12 mouse cellular contexts compared by ENCODE assay signal in genomic region chr5:93114515-93114914, GRCm38 (mm10). TPM values are rescaled to one million over a fixed set of nuclear protein-coding genes. Genes with fewer than 3 reads are reported as not detected.
A peak's percentile ranks its signal among the peaks of the same experiment; 100 is the strongest.
DNase-seq lines count a peak whose midpoint lies in the region; ATAC-seq and TF ChIP-seq lines count a peak whose summit lies in the region.
"Had no signal": no experiment of that assay in that cellular context is flagged by ENCODE, and none has a peak within 500 bp of the region (broad histone marks: within the 10 kb centered on the region; RNA-seq: fewer than 3 reads in every experiment).

No protein-coding gene starts in this region.

- H3K9ac ChIP-seq in embryonic facial prominence, embryonic 12.5 days: no peak overlapping the region
- H3K9ac ChIP-seq in intestine, embryonic 16.5 days (ENCODE audit: low read depth, low read length): no peak overlapping the region

- H3K4me1 ChIP-seq in kidney, adult 2 months (ENCODE audit: control insufficient read depth, insufficient read depth, low read length): 0 out of 2 replicates have a peak, but pooled peaks cover 6% of the 10 kb centered on the region
- H3K4me1 ChIP-seq in embryonic facial prominence, embryonic 12.5 days: peaks cover 33% of the 10 kb centered on the region
- peaks cover 8% of the 10 kb centered on the region; the same call in 1 of the 2 replicates for H3K4me1 ChIP-seq in intestine, embryonic 16.5 days (ENCODE audit: control insufficient read depth, insufficient read depth, low read length)

- no peaks in the 10 kb centered on the region for H3K9me3 ChIP-seq in embryonic facial prominence, embryonic 12.5 days
- H3K9me3 ChIP-seq in intestine, embryonic 16.5 days (ENCODE audit: control insufficient read depth, low read length): no peaks in the 10 kb centered on the region

- peak; percentile 69; the same call in 1 of the 2 replicates for ATAC-seq in embryonic facial prominence, embryonic 12.5 days (ENCODE audit: insufficient number of reproducible peaks, insufficient read depth, low FRiP score, low TSS enrichment)
- no peak for ATAC-seq in intestine, embryonic 16.5 days
- no peak for ATAC-seq in erythroid progenitor cell, adult 5-6 weeks (replicated peaks; ENCODE audit: low FRiP score, poor library complexity, severe bottlenecking)

- peak overlapping the region; percentile 13; the same call in 1 of the 2 replicates for H3K27ac ChIP-seq in kidney, adult 2 months (ENCODE audit: insufficient read depth, low read depth, low read length)
- H3K27ac ChIP-seq in embryonic facial prominence, embryonic 12.5 days: peak overlapping the region; percentile 61
- peak overlapping the region; percentile 10; the same call in 1 of the 2 replicates for H3K27ac ChIP-seq in intestine, embryonic 16.5 days (ENCODE audit: low read length)

- no peak overlapping the region for H3K4me3 ChIP-seq in kidney, adult 2 months (ENCODE audit: insufficient read depth, low read depth, low read length)
- no peak overlapping the region for H3K4me3 ChIP-seq in embryonic facial prominence, embryonic 12.5 days
- no peak overlapping the region for H3K4me3 ChIP-seq in intestine, embryonic 16.5 days (ENCODE audit: low read length)
- H3K4me3 ChIP-seq: erythroblast, embryonic 14.5 days had no signal

- no peak for TF ChIP-seq POLR2A in kidney, adult 2 months (IDR thresholded peaks at IDR 0.05; ENCODE audit: low read depth, low read length)

- TF ChIP-seq CTCF in kidney, adult 2 months (conservative IDR thresholded peaks at IDR 0.05; ENCODE audit: insufficient read depth, insufficient read length, low read depth, low read length): no peak

- no peak overlapping the region for H3K4me2 ChIP-seq in embryonic facial prominence, embryonic 12.5 days (replicated peaks)
- H3K4me2 ChIP-seq in intestine, embryonic 16.5 days (ENCODE audit: low read depth, low read length): no peak overlapping the region
- H3K4me2 ChIP-seq: liver, embryonic 11.5 days had no signal

- WGBS in kidney, adult 2 months: 58% methylated on average over 6 of the region's 6 CpGs
- 52% methylated on average over 6 of the region's 6 CpGs for WGBS in embryonic facial prominence, embryonic 12.5 days
- 80% methylated on average over 6 of the region's 6 CpGs for WGBS in intestine, embryonic 16.5 days

- H3K27me3 ChIP-seq in kidney, adult 2 months (replicated peaks; ENCODE audit: control insufficient read depth, insufficient read depth, low read length): no peaks in the 10 kb centered on the region
- H3K27me3 ChIP-seq in embryonic facial prominence, embryonic 12.5 days: no peaks in the 10 kb centered on the region
- H3K27me3 ChIP-seq in intestine, embryonic 16.5 days (replicated peaks; ENCODE audit: control insufficient read depth, insufficient read depth, low read length): no peaks in the 10 kb centered on the region

- no peaks in the 10 kb centered on the region for H3K36me3 ChIP-seq in kidney, adult 2 months (ENCODE audit: control insufficient read depth, insufficient read depth, low read length)
- peaks cover 8% of the 10 kb centered on the region; the same call in 1 of the 2 replicates for H3K36me3 ChIP-seq in embryonic facial prominence, embryonic 12.5 days
- H3K36me3 ChIP-seq in intestine, embryonic 16.5 days (ENCODE audit: control insufficient read depth, insufficient read depth, low read length): no peaks in the 10 kb centered on the region

- no peak for DNase-seq in kidney, adult 2 months
- no peak for DNase-seq in kidney, postnatal 25 days
- DNase-seq in NIH3T3 (ENCODE audit: low read depth): peak; percentile 71
- DNase-seq in right cerebral cortex, adult 2 months (ENCODE audit: low spot score in 2 of 2): no peak
- DNase-seq in left cerebral cortex, adult 8-10 months (ENCODE audit: low spot score in 2 of 2): no peak
- DNase-seq: adrenal gland, postnatal 36 days; cerebellum, adult 18-20 months had no signal

RNA-seq across cellular contexts. Expression of gene Sept11, which starts 21.3 kb away (rescaled TPM):
- 46.0 and 50.7 TPM in 2 replicates for polyA plus RNA-seq in kidney, adult 2 months (2012; rRNA removed)
- polyA plus RNA-seq in embryonic facial prominence, embryonic 12.5 days (2016; fragmentation: Nextera tagmentation; extraction: Ambion mirVana): 248 and 263 TPM in 2 replicates
- polyA plus RNA-seq in intestine, embryonic 16.5 days (2015; fragmentation: Nextera tagmentation; extraction: Ambion mirVana): 115 and 116 TPM in 2 replicates
- 100 to 1,000 TPM; 172 to 182 (median 180) TPM for total RNA-seq in left cerebral cortex, adult 8-10 months (2022)
- total RNA-seq in erythroid progenitor cell, adult 5-6 weeks (2015; ENCODE audit: low replicate concordance): 14.7 and 22.3 TPM in 2 replicates
- total RNA-seq in erythroid progenitor cell, adult 5-6 weeks (2017; ENCODE audit: low replicate concordance): 5.4 and 9.0 TPM in 2 replicates

Comparison
In these comparisons a context has a peak if more than half of its experiments do, and no peak if none do; other contexts are left out.
1. H3K27ac ChIP-seq: peak in every context shown above with its lines; median percentile 61 in embryonic facial prominence, embryonic 12.5 days; 13 in kidney, adult 2 months; 10 in intestine, embryonic 16.5 days.